Mouse (Mus musculus) G1E (cell line): ENCODE results near the gene Spag5.

ENCODE experiments used
- CTCF ChIP-seq: IDR thresholded peaks from 2 replicates; pipeline ENCODE4 v1.5.1; 2012; ENCODE audit warnings: low read depth, low read length, inconsistent platforms, mixed read lengths
- GATA2 ChIP-seq: IDR thresholded peaks from 2 replicates; pipeline ENCODE4 v1.6.1; 2012; ENCODE audit warnings: low read depth, low read length, inconsistent platforms, borderline replicate concordance
- POLR2AphosphoS5 ChIP-seq: IDR thresholded peaks from 2 replicates; pipeline ENCODE4 v1.6.1; 2012; ENCODE audit warnings: low read depth, low read length, inconsistent platforms; ENCODE audit not compliant: insufficient replicate concordance

- TF ChIP-seq POLR2AphosphoS5 (no peak), CTCF (no peak), GATA2 (no peak)
Observed at GRCm38 (mm10) chr11:78344328-78344889, 43.1 kb downstream of the Spag5 start.
